Mouse (Mus musculus): Measurements from ENCODE around the gene Adarb2. TPM values are rescaled to one million over a fixed set of nuclear protein-coding genes. Genes with fewer than 3 reads are reported as not detected.

Adarb2 gene
- polyA plus RNA-seq, 1 experiment, result not detected

GRCm38 (mm10) chr13:8365523-8365922 is 162.9 kb downstream of the Adarb2 start:
- no peak for DNase-seq
- 51% methylated on average over 1 of the region's 1 CpGs for WGBS
- TF ChIP-seq CTCF (IDR thresholded peaks at IDR 0.05; ENCODE audit: insufficient read depth, low read length) (no peak), POLR2A (IDR thresholded peaks at IDR 0.05; ENCODE audit: borderline replicate concordance, extremely low read depth, low read depth, low read length) (no peak)
- Histone ChIP-seq H3K4me1 (ENCODE audit: control insufficient read depth, insufficient read depth, low read length) (no peaks in the 10 kb centered on the region), H3K4me3 (replicated peaks; ENCODE audit: extremely low read depth, low read depth, low read length) (no peak overlapping the region)

- TF ChIP-seq CTCF (IDR thresholded peaks at IDR 0.05; ENCODE audit: insufficient read depth, low read length), result no peak
- no peak for TF ChIP-seq POLR2A (IDR thresholded peaks at IDR 0.05; ENCODE audit: borderline replicate concordance, extremely low read depth, low read depth, low read length)
- 75% methylated on average over 4 of the region's 4 CpGs for WGBS
- H3K4me3 ChIP-seq (replicated peaks; ENCODE audit: extremely low read depth, low read depth, low read length), result no peak overlapping the region
- no peak for DNase-seq
- no peaks in the 10 kb centered on the region for H3K4me1 ChIP-seq (ENCODE audit: control insufficient read depth, insufficient read depth, low read length)
Observed at GRCm38 (mm10) chr13:8366087-8366486, 163.4 kb downstream of the Adarb2 start.

- 81% methylated on average over 7 of the region's 7 CpGs for WGBS
- TF ChIP-seq CTCF (IDR thresholded peaks at IDR 0.05; ENCODE audit: insufficient read depth, low read length) (no peak), POLR2A (IDR thresholded peaks at IDR 0.05; ENCODE audit: borderline replicate concordance, extremely low read depth, low read depth, low read length) (no peak)
- Histone ChIP-seq H3K4me3 (replicated peaks; ENCODE audit: extremely low read depth, low read depth, low read length) (no peak overlapping the region), H3K4me1 (ENCODE audit: control insufficient read depth, insufficient read depth, low read length) (no peaks in the 10 kb centered on the region)
- no peak for DNase-seq
Observed at GRCm38 (mm10) chr13:8369868-8370387, 167.3 kb downstream of the Adarb2 start.

GRCm38 (mm10) chr13:8388541-8388940 is 185.9 kb downstream of the Adarb2 start:
- Histone ChIP-seq H3K4me1 (ENCODE audit: control insufficient read depth, insufficient read depth, low read length) (no peaks in the 10 kb centered on the region), H3K4me3 (replicated peaks; ENCODE audit: extremely low read depth, low read depth, low read length) (no peak overlapping the region)
- no peak for TF ChIP-seq POLR2A (IDR thresholded peaks at IDR 0.05; ENCODE audit: borderline replicate concordance, extremely low read depth, low read depth, low read length)
- no peak for TF ChIP-seq CTCF (IDR thresholded peaks at IDR 0.05; ENCODE audit: insufficient read depth, low read length)
- WGBS, result 33% methylated on average over 1 of the region's 1 CpGs
- no peak for DNase-seq

- Histone ChIP-seq H3K4me3 (replicated peaks; ENCODE audit: extremely low read depth, low read depth, low read length) (no peak overlapping the region), H3K4me1 (ENCODE audit: control insufficient read depth, insufficient read depth, low read length) (no peaks in the 10 kb centered on the region)
- no peak for DNase-seq
- TF ChIP-seq POLR2A (IDR thresholded peaks at IDR 0.05; ENCODE audit: borderline replicate concordance, extremely low read depth, low read depth, low read length) (no peak), CTCF (IDR thresholded peaks at IDR 0.05; ENCODE audit: insufficient read depth, low read length) (no peak)
- WGBS, result 67% methylated on average over 4 of the region's 4 CpGs
Observed at GRCm38 (mm10) chr13:8400265-8401041, 197.8 kb downstream of the Adarb2 start.

- no peak for DNase-seq
- WGBS, result 69% methylated on average over 3 of the region's 3 CpGs
- no peak for TF ChIP-seq CTCF (IDR thresholded peaks at IDR 0.05; ENCODE audit: insufficient read depth, low read length)
- no peak overlapping the region for H3K4me3 ChIP-seq (replicated peaks; ENCODE audit: extremely low read depth, low read depth, low read length)
- H3K4me1 ChIP-seq (ENCODE audit: control insufficient read depth, insufficient read depth, low read length), result no peaks in the 10 kb centered on the region
Observed at GRCm38 (mm10) chr13:8402324-8402873, 199.7 kb downstream of the Adarb2 start.

GRCm38 (mm10) chr13:8406020-8406419 is 203.4 kb downstream of the Adarb2 start:
- no peak for DNase-seq
- TF ChIP-seq POLR2A (IDR thresholded peaks at IDR 0.05; ENCODE audit: borderline replicate concordance, extremely low read depth, low read depth, low read length), result no peak
- no peak for TF ChIP-seq CTCF (IDR thresholded peaks at IDR 0.05; ENCODE audit: insufficient read depth, low read length)
- Histone ChIP-seq H3K4me3 (replicated peaks; ENCODE audit: extremely low read depth, low read depth, low read length) (no peak overlapping the region), H3K4me1 (ENCODE audit: control insufficient read depth, insufficient read depth, low read length) (no peaks in the 10 kb centered on the region)
- 46% methylated on average over 6 of the region's 6 CpGs for WGBS

GRCm38 (mm10) chr13:8410353-8411318 is 208.0 kb downstream of the Adarb2 start:
- no peak for TF ChIP-seq POLR2A (IDR thresholded peaks at IDR 0.05; ENCODE audit: borderline replicate concordance, extremely low read depth, low read depth, low read length)
- TF ChIP-seq CTCF (IDR thresholded peaks at IDR 0.05; ENCODE audit: insufficient read depth, low read length), result no peak

GRCm38 (mm10) chr13:8424019-8424719 is 221.5 kb downstream of the Adarb2 start:
- DNase-seq, result no peak

More at GRCm38 (mm10) chr13:8410353-8411318, 208.0 kb downstream of the Adarb2 start:
- no peaks in the 10 kb centered on the region for H3K4me1 ChIP-seq (ENCODE audit: control insufficient read depth, insufficient read depth, low read length)
- H3K4me3 ChIP-seq (replicated peaks; ENCODE audit: extremely low read depth, low read depth, low read length), result no peak overlapping the region
- DNase-seq, result no peak
- 74% methylated on average over 5 of the region's 5 CpGs for WGBS

More at GRCm38 (mm10) chr13:8424019-8424719, 221.5 kb downstream of the Adarb2 start:
- TF ChIP-seq CTCF (IDR thresholded peaks at IDR 0.05; ENCODE audit: insufficient read depth, low read length), result no peak
- no peak for TF ChIP-seq POLR2A (IDR thresholded peaks at IDR 0.05; ENCODE audit: borderline replicate concordance, extremely low read depth, low read depth, low read length)
- 84% methylated on average over 15 of the region's 15 CpGs for WGBS
- Histone ChIP-seq H3K4me3 (replicated peaks; ENCODE audit: extremely low read depth, low read depth, low read length) (no peak overlapping the region), H3K4me1 (ENCODE audit: control insufficient read depth, insufficient read depth, low read length) (no peaks in the 10 kb centered on the region)
